ENCODE assay signal across 24 mouse cellular contexts in genomic region chr12:90874840-90875239, GRCm38 (mm10).
DNase-seq lines count a peak whose midpoint lies in the region; ATAC-seq and TF ChIP-seq lines count a peak whose summit lies in the region.
"Had no signal": no experiment of that assay in that cellular context is flagged by ENCODE, and none has a peak within 500 bp of the region (broad histone marks: within the 10 kb centered on the region; RNA-seq: fewer than 3 reads in every experiment).

No protein-coding gene starts in this region.

- H3K9me3 ChIP-seq in midbrain, embryonic 11.5 days (ENCODE audit: control insufficient read depth, low read length) = no peaks in the 10 kb centered on the region
- H3K9me3 ChIP-seq in midbrain, embryonic 10.5 days (replicated peaks) = no peaks in the 10 kb centered on the region
- H3K9me3 ChIP-seq in CH12.LX (replicated peaks; ENCODE audit: low read length) = no peaks in the 10 kb centered on the region
- no peaks in the 10 kb centered on the region for H3K9me3 ChIP-seq in ES-E14 (ENCODE audit: control insufficient read depth, insufficient read depth, low read depth, low read length)
- no peaks in the 10 kb centered on the region for H3K9me3 ChIP-seq in MEL (replicated peaks; ENCODE audit: insufficient read depth, low read length)
- no peaks in the 10 kb centered on the region for H3K9me3 ChIP-seq in forebrain, embryonic 13.5 days (replicated peaks)
- H3K9me3 ChIP-seq: G1E had no signal

- no peak overlapping the region for H3K4me2 ChIP-seq in midbrain, embryonic 11.5 days
- H3K4me2 ChIP-seq in CH12.LX (ENCODE audit: insufficient read depth, low read depth, poor library complexity, severe bottlenecking) = no peak overlapping the region
- no peak overlapping the region for H3K4me2 ChIP-seq in forebrain, embryonic 13.5 days

- H3K36me3 ChIP-seq in midbrain, embryonic 11.5 days (ENCODE audit: control insufficient read depth, insufficient read depth, low read length) = no peaks in the 10 kb centered on the region
- no peaks in the 10 kb centered on the region for H3K36me3 ChIP-seq in midbrain, embryonic 10.5 days
- H3K36me3 ChIP-seq in CH12.LX (replicated peaks in 1 of 2; ENCODE audit: control insufficient read depth in 1 of 2, insufficient read depth in 1 of 2, low read length in 1 of 2) (no peaks in the 10 kb centered on the region), ES-E14 (ENCODE audit: control insufficient read depth, insufficient read depth, low read length, poor library complexity, severe bottlenecking) (no peaks in the 10 kb centered on the region), MEL (ENCODE audit: control insufficient read depth in 1 of 2, insufficient read depth in 2 of 2, low read length in 2 of 2) (no peaks in the 10 kb centered on the region)
- H3K36me3 ChIP-seq in forebrain, embryonic 13.5 days (ENCODE audit: poor library complexity, severe bottlenecking) = no peaks in the 10 kb centered on the region
- H3K36me3 ChIP-seq: G1E had no signal

- H3K79me2 ChIP-seq in CH12.LX (replicated peaks; ENCODE audit: control insufficient read depth, extremely low read depth, insufficient read depth, poor library complexity, severe bottlenecking) (no peaks in the 10 kb centered on the region), MEL (ENCODE audit: control insufficient read depth, insufficient read depth, low read length, poor library complexity) (no peaks in the 10 kb centered on the region)

- H3K4me1 ChIP-seq in midbrain, embryonic 11.5 days (ENCODE audit: control insufficient read depth, insufficient read depth, low read length) = no peaks in the 10 kb centered on the region
- H3K4me1 ChIP-seq in midbrain, embryonic 10.5 days = no peaks in the 10 kb centered on the region
- H3K4me1 ChIP-seq in CH12.LX (ENCODE audit: control insufficient read depth in 1 of 2, insufficient read depth in 2 of 2) = peaks cover 0 to 10% of the 10 kb centered on the region in 2 experiments; a peak in 2 of 4 replicates
- H3K4me1 ChIP-seq in ES-E14 (ENCODE audit: control insufficient read depth in 2 of 2, insufficient read depth in 2 of 2, low read length in 2 of 2, poor library complexity in 1 of 2) = no peaks in the 10 kb centered on the region
- no peaks in the 10 kb centered on the region for H3K4me1 ChIP-seq in MEL (ENCODE audit: control insufficient read depth in 1 of 2, insufficient read depth in 2 of 2, low read length in 2 of 2)
- no peaks in the 10 kb centered on the region for H3K4me1 ChIP-seq in forebrain, embryonic 13.5 days

- TF ChIP-seq CTCF in CH12.LX (conservative IDR thresholded peaks at IDR 0.05 in 1 of 2, IDR thresholded peaks at IDR 0.05 in 1 of 2; ENCODE audit: low read depth in 2 of 2, low read length in 2 of 2) (no peak), MEL (IDR thresholded peaks at IDR 0.05 in 2 of 3, conservative IDR thresholded peaks at IDR 0.05 in 1 of 3; ENCODE audit: control insufficient read depth in 1 of 3, insufficient read depth in 1 of 3, low read depth in 2 of 3, low read length in 3 of 3, poor library complexity in 1 of 3, severe bottlenecking in 1 of 3) (no peak)

- TF ChIP-seq RAD21 in CH12.LX (IDR thresholded peaks at IDR 0.05; ENCODE audit: low read depth, low read length) (no peak), MEL (IDR thresholded peaks at IDR 0.05; ENCODE audit: low read depth, low read length) (no peak)

- TF ChIP-seq POLR2A in CH12.LX (IDR thresholded peaks at IDR 0.05; ENCODE audit: low read depth, low read length) (no peak), MEL (IDR thresholded peaks at IDR 0.05; ENCODE audit: control insufficient read depth in 1 of 2, insufficient read depth in 1 of 2, low read depth in 1 of 2, low read length in 2 of 2, poor library complexity in 1 of 2) (no peak)

- H3K9ac ChIP-seq in midbrain, embryonic 11.5 days (ENCODE audit: low read length) = no peak overlapping the region
- H3K9ac ChIP-seq in CH12.LX (ENCODE audit: insufficient read depth, low read depth) (no peak overlapping the region), ES-E14 (ENCODE audit: insufficient read depth, low read depth, low read length, poor library complexity, severe bottlenecking) (no peak overlapping the region), MEL (ENCODE audit: control insufficient read depth, low read depth, low read length, poor library complexity, severe bottlenecking) (no peak overlapping the region)
- H3K9ac ChIP-seq in forebrain, embryonic 13.5 days = no peak overlapping the region

- no peak for ATAC-seq in midbrain, embryonic 11.5 days (ENCODE audit: low FRiP score)
- ATAC-seq in forebrain, embryonic 13.5 days = no peak
- ATAC-seq: activated CD4-positive, CD25-positive, alpha-beta regulatory T cell, adult 4 months; CD4-positive, CD25-positive, alpha-beta regulatory T cell, adult 4 months; Patski had no signal

- DNase-seq in midbrain, embryonic 11.5 days (ENCODE audit: low spot score, missing footprints) = peak; percentile 2
- DNase-seq in midbrain, embryonic 10.5 days (ENCODE audit: low spot score) = no peak
- DNase-seq in CH12.LX (ENCODE audit: extremely low read depth) (no peak), ES-E14 (ENCODE audit: low read depth, low spot score) (no peak), MEL (ENCODE audit: low read depth, low spot score) (no peak)
- no peak for DNase-seq in gastrocnemius, adult 8-10 months (ENCODE audit: low spot score in 2 of 2)
- DNase-seq in layer of hippocampus, adult 9-11 months = no peak
- DNase-seq: adrenal gland, adult 2 months; adrenal gland, adult 8-10 months; adrenal gland, postnatal 10 days; adrenal gland, postnatal 14 days; adrenal gland, postnatal 25 days; adrenal gland, postnatal 36 days; B cell, adult 2 months; cerebellum, adult 11 months; cerebellum, adult 11-12 months; cerebellum, adult 18-20 months; cerebellum, adult 2 months; cerebellum, adult 8-10 months had no signal

- in situ Hi-C loops in CH12.LX (cut with MboI; ENCODE audit: low pct_ligation_motif_present, low pct_unique_long_range_greater_than_20kb, low sequenced_read_pairs) = no loop called here
- in situ Hi-C loops in ES-E14 (cut with MboI; ENCODE audit: low sequenced_read_pairs in 2 of 2, unreplicated experiment in 2 of 2) = no loop called here

- dilution Hi-C loops in CH12.LX (cut with MboI; ENCODE audit: extremely low pct_ligation_motif_present, extremely low pct_unique_long_range_greater_than_20kb, low sequenced_read_pairs) = no loop called here

- WGBS in midbrain, embryonic 11.5 days = 97% methylated on average over 3 of the region's 3 CpGs
- WGBS in midbrain, embryonic 10.5 days = 97% methylated on average over 3 of the region's 3 CpGs
- 94% methylated on average over 3 of the region's 3 CpGs for WGBS in forebrain, embryonic 13.5 days

- H3K4me3 ChIP-seq in midbrain, embryonic 11.5 days (ENCODE audit: low read depth, low read length) = no peak overlapping the region
- no peak overlapping the region for H3K4me3 ChIP-seq in midbrain, embryonic 10.5 days
- H3K4me3 ChIP-seq in CH12.LX (replicated peaks in 1 of 3; ENCODE audit: low read depth in 2 of 3, low read length in 2 of 3, poor library complexity in 1 of 3) = no peak overlapping the region
- no peak overlapping the region for H3K4me3 ChIP-seq in ES-E14 (ENCODE audit: insufficient read depth in 1 of 2, low read depth in 1 of 2, low read length in 2 of 2, poor library complexity in 1 of 2, severe bottlenecking in 1 of 2)
- no peak overlapping the region for H3K4me3 ChIP-seq in MEL (ENCODE audit: control insufficient read depth in 1 of 2, insufficient read depth in 1 of 2, low read depth in 2 of 2, low read length in 2 of 2)
- H3K4me3 ChIP-seq in forebrain, embryonic 13.5 days = no peak overlapping the region

- no peaks in the 10 kb centered on the region for H3K27me3 ChIP-seq in midbrain, embryonic 11.5 days (ENCODE audit: control insufficient read depth, insufficient read depth, low read length)
- no peaks in the 10 kb centered on the region for H3K27me3 ChIP-seq in midbrain, embryonic 10.5 days (ENCODE audit: low read depth, poor library complexity, severe bottlenecking)
- H3K27me3 ChIP-seq in CH12.LX (replicated peaks) (no peaks in the 10 kb centered on the region), MEL (ENCODE audit: control insufficient read depth in 1 of 2, insufficient read depth in 2 of 2, low read length in 2 of 2) (no peaks in the 10 kb centered on the region)
- no peaks in the 10 kb centered on the region for H3K27me3 ChIP-seq in forebrain, embryonic 13.5 days

- H3K27ac ChIP-seq in midbrain, embryonic 11.5 days (ENCODE audit: low read depth, low read length) = no peak overlapping the region
- H3K27ac ChIP-seq in midbrain, embryonic 10.5 days (replicated peaks) = no peak overlapping the region
- H3K27ac ChIP-seq in CH12.LX (ENCODE audit: insufficient read depth, low read depth) = no peak overlapping the region
- no peak overlapping the region for H3K27ac ChIP-seq in ES-E14 (ENCODE audit: insufficient read depth, low read depth, low read length, poor library complexity, severe bottlenecking)
- no peak overlapping the region for H3K27ac ChIP-seq in MEL (ENCODE audit: control insufficient read depth, low read depth, low read length)
- H3K27ac ChIP-seq in forebrain, embryonic 13.5 days = no peak overlapping the region

- no peak for TF ChIP-seq EP300 in CH12.LX (IDR thresholded peaks at IDR 0.05; ENCODE audit: low read length)
- no peak for TF ChIP-seq EP300 in MEL (IDR thresholded peaks at IDR 0.05; ENCODE audit: low read depth in 1 of 2, low read length in 2 of 2)

TF ChIP-seq in CH12.LX, 34 proteins besides CTCF, POLR2A, EP300 and RAD21:
- TF ChIP-seq MAFK (IDR thresholded peaks at IDR 0.05; ENCODE audit: insufficient replicate concordance, low read length) = peak; percentile 71; the same call in 1 of the 2 replicates
- TF ChIP-seq USF2 (conservative IDR thresholded peaks at IDR 0.05; ENCODE audit: low read depth, low read length) = no peak

TF ChIP-seq in ES-E14, 5 proteins besides CTCF, POLR2A, EP300 and RAD21:
- no peak for TF ChIP-seq HCFC1 (IDR thresholded peaks at IDR 0.05; ENCODE audit: borderline replicate concordance, insufficient read depth, low read length)
- TF ChIP-seq MAFK (IDR thresholded peaks at IDR 0.05; ENCODE audit: insufficient read depth, low read depth, low read length) = peak; percentile 62; the same call in 1 of the 2 replicates

TF ChIP-seq in MEL, 35 proteins besides CTCF, POLR2A, EP300 and RAD21:
- TF ChIP-seq MAFK (IDR thresholded peaks at IDR 0.05; ENCODE audit: borderline replicate concordance, low read depth, low read length) = 0 out of 2 replicates have a peak, but pooled peaks have one; percentile 20
- no peak for TF ChIP-seq SMC3 (IDR thresholded peaks at IDR 0.05; ENCODE audit: low read depth, low read length)
- no peak for TF ChIP-seq RCOR1 (IDR thresholded peaks at IDR 0.05; ENCODE audit: low read depth, low read length)
